Mouse (Mus musculus): ENCODE measurements at regions not wholly inside any gene's neighbourhood (a gene's known extent, or its start where the extent isn't known, plus 50 kb on each side); places are given as distances from the start of the nearest gene placed in this dataset.

GRCm38 (mm10) chr13:44026321-44027255 lies 242.0 kb downstream of the Cd83 start:
- no peak for DNase-seq (ENCODE audit: extremely low spot score, low spot score)
- WGBS: 75% methylated on average over 26 of the region's 26 CpGs
- H3K27ac ChIP-seq: peak overlapping the region; percentile 67

GRCm38 (mm10) chr13:44028081-44028480 lies 243.5 kb downstream of the Cd83 start:
- H3K36me3 ChIP-seq (replicated peaks): no peaks in the 10 kb centered on the region
- DNase-seq (ENCODE audit: extremely low spot score, low spot score): no peak
- no peaks in the 10 kb centered on the region for H3K9me3 ChIP-seq
- H3K27me3 ChIP-seq (ENCODE audit: poor library complexity, severe bottlenecking): peaks cover 36% of the 10 kb centered on the region
- H3K4me1 ChIP-seq: peaks cover 33% of the 10 kb centered on the region
- no peak overlapping the region for H3K27ac ChIP-seq
- WGBS: 94% methylated on average over 6 of the region's 6 CpGs
- no peak overlapping the region for H3K4me3 ChIP-seq

More at GRCm38 (mm10) chr13:44026321-44027255, 242.0 kb downstream of the Cd83 start:
- H3K4me3 ChIP-seq: no peak overlapping the region; the same call in 1 of the 2 replicates
- H3K9me3 ChIP-seq: no peaks in the 10 kb centered on the region
- peaks cover 41% of the 10 kb centered on the region for H3K4me1 ChIP-seq
- H3K27me3 ChIP-seq (ENCODE audit: poor library complexity, severe bottlenecking): peaks cover 42% of the 10 kb centered on the region
- H3K36me3 ChIP-seq (replicated peaks): no peaks in the 10 kb centered on the region

- Histone ChIP-seq H3K27me3 (ENCODE audit: poor library complexity, severe bottlenecking) (0 out of 2 replicates have a peak, but pooled peaks cover 11% of the 10 kb centered on the region), H3K4me3 (no peak overlapping the region), H3K9me3 (no peaks in the 10 kb centered on the region), H3K36me3 (replicated peaks) (no peaks in the 10 kb centered on the region), H3K27ac (peak overlapping the region; percentile 42; the same call in 1 of the 2 replicates), H3K4me1 (peaks cover 25% of the 10 kb centered on the region)
- 91% methylated on average over 5 of the region's 5 CpGs for WGBS
- DNase-seq (ENCODE audit: extremely low spot score, low spot score): no peak
Measured at GRCm38 (mm10) chr13:44030590-44030989, 246.0 kb downstream of the Cd83 start.

GRCm38 (mm10) chr13:44037774-44038294 lies 253.3 kb downstream of the Cd83 start:
- DNase-seq (ENCODE audit: extremely low spot score, low spot score): no peak
- Histone ChIP-seq H3K4me1 (peaks cover 26% of the 10 kb centered on the region), H3K4me3 (no peak overlapping the region), H3K36me3 (replicated peaks) (no peaks in the 10 kb centered on the region), H3K9me3 (no peaks in the 10 kb centered on the region), H3K27ac (no peak overlapping the region), H3K27me3 (ENCODE audit: poor library complexity, severe bottlenecking) (0 out of 2 replicates have a peak, but pooled peaks cover 21% of the 10 kb centered on the region)
- WGBS: 86% methylated on average over 8 of the region's 8 CpGs

- no peaks in the 10 kb centered on the region for H3K36me3 ChIP-seq (replicated peaks)
- H3K4me1 ChIP-seq: peaks cover 31% of the 10 kb centered on the region
- H3K4me3 ChIP-seq: no peak overlapping the region
- no peak overlapping the region for H3K27ac ChIP-seq
- 0 out of 2 replicates have a peak, but pooled peaks cover 21% of the 10 kb centered on the region for H3K27me3 ChIP-seq (ENCODE audit: poor library complexity, severe bottlenecking)
- H3K9me3 ChIP-seq: no peaks in the 10 kb centered on the region
- WGBS: 53% methylated on average over 7 of the region's 7 CpGs
- no peak for DNase-seq (ENCODE audit: extremely low spot score, low spot score)
Measured at GRCm38 (mm10) chr13:44038322-44038721, 253.7 kb downstream of the Cd83 start.

GRCm38 (mm10) chr13:44040640-44041039 lies 256.1 kb downstream of the Cd83 start:
- peaks cover 47% of the 10 kb centered on the region for H3K4me1 ChIP-seq

GRCm38 (mm10) chr13:44042730-44043493 lies 258.3 kb downstream of the Cd83 start:
- Histone ChIP-seq H3K27me3 (ENCODE audit: poor library complexity, severe bottlenecking) (peaks cover 30% of the 10 kb centered on the region; the same call in 1 of the 2 replicates), H3K4me1 (peaks cover 40% of the 10 kb centered on the region), H3K27ac (peak overlapping the region; percentile 65), H3K36me3 (replicated peaks) (no peaks in the 10 kb centered on the region), H3K9me3 (no peaks in the 10 kb centered on the region), H3K4me3 (peak overlapping the region; percentile 4; the same call in 1 of the 2 replicates)
- WGBS: 56% methylated on average over 9 of the region's 9 CpGs
- no peak for DNase-seq (ENCODE audit: extremely low spot score, low spot score)

More at GRCm38 (mm10) chr13:44040640-44041039, 256.1 kb downstream of the Cd83 start:
- DNase-seq (ENCODE audit: extremely low spot score, low spot score): no peak
- H3K9me3 ChIP-seq: no peaks in the 10 kb centered on the region
- H3K27me3 ChIP-seq (ENCODE audit: poor library complexity, severe bottlenecking): peaks cover 30% of the 10 kb centered on the region; the same call in 1 of the 2 replicates
- no peaks in the 10 kb centered on the region for H3K36me3 ChIP-seq (replicated peaks)
- no peak overlapping the region for H3K4me3 ChIP-seq
- 0 out of 2 replicates have a peak overlapping the region, but pooled peaks have one; percentile 48 for H3K27ac ChIP-seq
- 78% methylated on average over 7 of the region's 7 CpGs for WGBS

- no peak for DNase-seq (ENCODE audit: extremely low spot score, low spot score)
- Histone ChIP-seq H3K9me3 (no peaks in the 10 kb centered on the region), H3K4me1 (peaks cover 34% of the 10 kb centered on the region), H3K27me3 (ENCODE audit: poor library complexity, severe bottlenecking) (peaks cover 30% of the 10 kb centered on the region; the same call in 1 of the 2 replicates), H3K36me3 (replicated peaks) (no peaks in the 10 kb centered on the region), H3K4me3 (peak overlapping the region; percentile 4; the same call in 1 of the 2 replicates), H3K27ac (peak overlapping the region; percentile 65)
- 21% methylated on average over 5 of the region's 5 CpGs for WGBS
Measured at GRCm38 (mm10) chr13:44043494-44043885, 258.9 kb downstream of the Cd83 start.

- no peaks in the 10 kb centered on the region for H3K36me3 ChIP-seq (replicated peaks)
- WGBS: 78% methylated on average over 23 of the region's 23 CpGs
- H3K27ac ChIP-seq: peak overlapping the region; percentile 58
- H3K9me3 ChIP-seq: no peaks in the 10 kb centered on the region
- no peak overlapping the region for H3K4me3 ChIP-seq
- H3K27me3 ChIP-seq (ENCODE audit: poor library complexity, severe bottlenecking): peaks cover 25% of the 10 kb centered on the region; the same call in 1 of the 2 replicates
- DNase-seq (ENCODE audit: extremely low spot score, low spot score): no peak
- H3K4me1 ChIP-seq: peaks cover 33% of the 10 kb centered on the region
Measured at GRCm38 (mm10) chr13:44044546-44045216, 260.1 kb downstream of the Cd83 start.

GRCm38 (mm10) chr13:44046436-44046835 lies 261.9 kb downstream of the Cd83 start:
- 52% methylated on average over 2 of the region's 2 CpGs for WGBS
- Histone ChIP-seq H3K9me3 (no peaks in the 10 kb centered on the region), H3K4me1 (peaks cover 28% of the 10 kb centered on the region), H3K27me3 (ENCODE audit: poor library complexity, severe bottlenecking) (peaks cover 25% of the 10 kb centered on the region; the same call in 1 of the 2 replicates), H3K27ac (no peak overlapping the region), H3K36me3 (replicated peaks) (no peaks in the 10 kb centered on the region), H3K4me3 (no peak overlapping the region)
- no peak for DNase-seq (ENCODE audit: extremely low spot score, low spot score)

GRCm38 (mm10) chr13:44054157-44054556 lies 269.6 kb downstream of the Cd83 start:
- H3K27me3 ChIP-seq (ENCODE audit: poor library complexity, severe bottlenecking): peaks cover 63% of the 10 kb centered on the region
- H3K9me3 ChIP-seq: no peaks in the 10 kb centered on the region
- WGBS: 38% methylated on average over 7 of the region's 7 CpGs
- DNase-seq (ENCODE audit: extremely low spot score, low spot score): no peak
- H3K4me3 ChIP-seq: no peak overlapping the region
- no peak overlapping the region for H3K27ac ChIP-seq
- no peaks in the 10 kb centered on the region for H3K36me3 ChIP-seq (replicated peaks)
- peaks cover 27% of the 10 kb centered on the region for H3K4me1 ChIP-seq
